Mouse (Mus musculus): ENCODE measurements around the gene Plin5.

- TF ChIP-seq POLR2A (IDR thresholded peaks at IDR 0.05; ENCODE audit: low read depth, low read length), result no peak
- TF ChIP-seq CTCF (IDR thresholded peaks at IDR 0.05; ENCODE audit: borderline replicate concordance, insufficient read depth, low read length), result no peak
These were observed 6.8 kb downstream of the Plin5 start for GRCm38 (mm10) chr17:56110571-56110970.

Data from embryonic fibroblast, embryonic 13.5 days (primary cell).